Mouse (Mus musculus): ENCODE results near the gene Ankdd1a. TPM values are rescaled to one million over a fixed set of nuclear protein-coding genes. Genes with fewer than 3 reads are reported as not detected.

The Ankdd1a gene
- polyA plus RNA-seq, 1 experiment from 2014 or later = 0.14 TPM

- Histone ChIP-seq H3K4me2 (ENCODE audit: low read length) (no peak overlapping the region), H3K36me3 (ENCODE audit: insufficient read depth, low read length) (peaks cover 12% of the 10 kb centered on the region; the same call in 1 of the 2 replicates), H3K4me3 (replicated peaks; ENCODE audit: low read depth, low read length) (no peak overlapping the region), H3K4me1 (replicated peaks; ENCODE audit: insufficient read depth, low read length) (peaks cover 3% of the 10 kb centered on the region; the same call in 1 of the 2 replicates), H3K9ac (ENCODE audit: low read depth, low read length) (no peak overlapping the region), H3K9me3 (replicated peaks; ENCODE audit: low read length) (no peaks in the 10 kb centered on the region), H3K27me3 (ENCODE audit: insufficient read depth, low read length) (no peaks in the 10 kb centered on the region), H3K27ac (no peak overlapping the region)
- ATAC-seq (replicated peaks; ENCODE audit: low FRiP score, low read depth) = no peak
- no peak for DNase-seq (ENCODE audit: low spot score)
- WGBS = 85% methylated on average over 4 of the region's 4 CpGs
- no peak for TF ChIP-seq CTCF (IDR thresholded peaks at IDR 0.05; ENCODE audit: low read depth)
These were observed 41.0 kb upstream of the Ankdd1a start for GRCm38 (mm10) chr9:65561016-65561415.

- DNase-seq (ENCODE audit: low spot score) (no peak), ATAC-seq (replicated peaks; ENCODE audit: low FRiP score, low read depth) (no peak)
- 85% methylated on average over 6 of the region's 6 CpGs for WGBS
These were observed 38.8 kb upstream of the Ankdd1a start for GRCm38 (mm10) chr9:65558806-65559205.

GRCm38 (mm10) chr9:65556979-65557378 lies 37.0 kb upstream of the Ankdd1a start:
- no peak overlapping the region for H3K9ac ChIP-seq (ENCODE audit: low read depth, low read length)
- no peak for DNase-seq (ENCODE audit: low spot score)
- ATAC-seq (replicated peaks; ENCODE audit: low FRiP score, low read depth) = no peak
- WGBS = 98% methylated on average over 5 of the region's 5 CpGs
- peaks cover under 1% of the 10 kb centered on the region; the same call in 1 of the 2 replicates for H3K4me1 ChIP-seq (replicated peaks; ENCODE audit: insufficient read depth, low read length)
- H3K4me2 ChIP-seq (ENCODE audit: low read length) = no peak overlapping the region
- no peak overlapping the region for H3K27ac ChIP-seq
- no peak overlapping the region for H3K4me3 ChIP-seq (replicated peaks; ENCODE audit: low read depth, low read length)
- no peak for TF ChIP-seq CTCF (IDR thresholded peaks at IDR 0.05; ENCODE audit: low read depth)
- no peaks in the 10 kb centered on the region for H3K9me3 ChIP-seq (replicated peaks; ENCODE audit: low read length)
- peaks cover 12% of the 10 kb centered on the region; the same call in 1 of the 2 replicates for H3K36me3 ChIP-seq (ENCODE audit: insufficient read depth, low read length)
- no peaks in the 10 kb centered on the region for H3K27me3 ChIP-seq (ENCODE audit: insufficient read depth, low read length)

More at GRCm38 (mm10) chr9:65558806-65559205, 38.8 kb upstream of the Ankdd1a start:
- no peak for TF ChIP-seq CTCF (IDR thresholded peaks at IDR 0.05; ENCODE audit: low read depth)
- no peak overlapping the region for H3K4me2 ChIP-seq (ENCODE audit: low read length)
- no peak overlapping the region for H3K27ac ChIP-seq
- H3K27me3 ChIP-seq (ENCODE audit: insufficient read depth, low read length) = no peaks in the 10 kb centered on the region
- no peak overlapping the region for H3K9ac ChIP-seq (ENCODE audit: low read depth, low read length)
- H3K36me3 ChIP-seq (ENCODE audit: insufficient read depth, low read length) = peaks cover 12% of the 10 kb centered on the region; the same call in 1 of the 2 replicates
- peaks cover 3% of the 10 kb centered on the region; the same call in 1 of the 2 replicates for H3K4me1 ChIP-seq (replicated peaks; ENCODE audit: insufficient read depth, low read length)
- H3K4me3 ChIP-seq (replicated peaks; ENCODE audit: low read depth, low read length) = no peak overlapping the region
- no peaks in the 10 kb centered on the region for H3K9me3 ChIP-seq (replicated peaks; ENCODE audit: low read length)

GRCm38 (mm10) chr9:65556349-65556748 lies 36.4 kb upstream of the Ankdd1a start:
- no peak overlapping the region for H3K4me2 ChIP-seq (ENCODE audit: low read length)
- ATAC-seq (replicated peaks; ENCODE audit: low FRiP score, low read depth) = no peak
- H3K4me1 ChIP-seq (replicated peaks; ENCODE audit: insufficient read depth, low read length) = peaks cover 1% of the 10 kb centered on the region
- no peak overlapping the region for H3K9ac ChIP-seq (ENCODE audit: low read depth, low read length)
- no peaks in the 10 kb centered on the region for H3K9me3 ChIP-seq (replicated peaks; ENCODE audit: low read length)
- WGBS = 96% methylated on average over 8 of the region's 8 CpGs
- H3K27ac ChIP-seq = no peak overlapping the region
- no peaks in the 10 kb centered on the region for H3K27me3 ChIP-seq (ENCODE audit: insufficient read depth, low read length)
- TF ChIP-seq CTCF (IDR thresholded peaks at IDR 0.05; ENCODE audit: low read depth) = no peak
- no peak for DNase-seq (ENCODE audit: low spot score)
- peaks cover 12% of the 10 kb centered on the region; the same call in 1 of the 2 replicates for H3K36me3 ChIP-seq (ENCODE audit: insufficient read depth, low read length)
- no peak overlapping the region for H3K4me3 ChIP-seq (replicated peaks; ENCODE audit: low read depth, low read length)

- H3K4me3 ChIP-seq (replicated peaks; ENCODE audit: low read depth, low read length) = no peak overlapping the region
- no peaks in the 10 kb centered on the region for H3K27me3 ChIP-seq (ENCODE audit: insufficient read depth, low read length)
- H3K36me3 ChIP-seq (ENCODE audit: insufficient read depth, low read length) = peaks cover 12% of the 10 kb centered on the region; the same call in 1 of the 2 replicates
- H3K4me1 ChIP-seq (replicated peaks; ENCODE audit: insufficient read depth, low read length) = peaks cover 9% of the 10 kb centered on the region
- no peak overlapping the region for H3K4me2 ChIP-seq (ENCODE audit: low read length)
- TF ChIP-seq CTCF (IDR thresholded peaks at IDR 0.05; ENCODE audit: low read depth) = no peak
- peak overlapping the region; percentile 47; the same call in 1 of the 2 replicates for H3K27ac ChIP-seq
- 83% methylated on average over 4 of the region's 4 CpGs for WGBS
- no peaks in the 10 kb centered on the region for H3K9me3 ChIP-seq (replicated peaks; ENCODE audit: low read length)
- DNase-seq (ENCODE audit: low spot score) (no peak), ATAC-seq (replicated peaks; ENCODE audit: low FRiP score, low read depth) (no peak)
- no peak overlapping the region for H3K9ac ChIP-seq (ENCODE audit: low read depth, low read length)
These were observed 35.6 kb upstream of the Ankdd1a start for GRCm38 (mm10) chr9:65555621-65556020.

- WGBS = 9% methylated on average over 5 of the region's 5 CpGs
- Histone ChIP-seq H3K4me2 (ENCODE audit: low read length) (no peak overlapping the region), H3K9ac (ENCODE audit: low read depth, low read length) (no peak overlapping the region), H3K9me3 (replicated peaks; ENCODE audit: low read length) (no peaks in the 10 kb centered on the region), H3K4me1 (replicated peaks; ENCODE audit: insufficient read depth, low read length) (peaks cover 10% of the 10 kb centered on the region), H3K4me3 (replicated peaks; ENCODE audit: low read depth, low read length) (no peak overlapping the region), H3K27me3 (ENCODE audit: insufficient read depth, low read length) (no peaks in the 10 kb centered on the region), H3K27ac (peak overlapping the region; percentile 50; the same call in 1 of the 2 replicates), H3K36me3 (ENCODE audit: insufficient read depth, low read length) (peaks cover 12% of the 10 kb centered on the region; the same call in 1 of the 2 replicates)
- DNase-seq (ENCODE audit: low spot score) (peak; percentile 91), ATAC-seq (replicated peaks; ENCODE audit: low FRiP score, low read depth) (peak; percentile 60)
- TF ChIP-seq CTCF (IDR thresholded peaks at IDR 0.05; ENCODE audit: low read depth) = no peak
These were observed 35.0 kb upstream of the Ankdd1a start for GRCm38 (mm10) chr9:65555001-65555405.

GRCm38 (mm10) chr9:65552711-65553110 lies 32.7 kb upstream of the Ankdd1a start:
- H3K4me1 ChIP-seq (replicated peaks; ENCODE audit: insufficient read depth, low read length) = peaks cover 15% of the 10 kb centered on the region
- H3K4me2 ChIP-seq (ENCODE audit: low read length) = no peak overlapping the region
- DNase-seq (ENCODE audit: low spot score) (no peak), ATAC-seq (replicated peaks; ENCODE audit: low FRiP score, low read depth) (no peak)
- no peak for TF ChIP-seq CTCF (IDR thresholded peaks at IDR 0.05; ENCODE audit: low read depth)
- no peak overlapping the region for H3K27ac ChIP-seq
- H3K9ac ChIP-seq (ENCODE audit: low read depth, low read length) = no peak overlapping the region
- H3K4me3 ChIP-seq (replicated peaks; ENCODE audit: low read depth, low read length) = no peak overlapping the region
- H3K27me3 ChIP-seq (ENCODE audit: insufficient read depth, low read length) = no peaks in the 10 kb centered on the region
- peaks cover 1% of the 10 kb centered on the region; the same call in 1 of the 2 replicates for H3K36me3 ChIP-seq (ENCODE audit: insufficient read depth, low read length)
- H3K9me3 ChIP-seq (replicated peaks; ENCODE audit: low read length) = no peaks in the 10 kb centered on the region
- 93% methylated on average over 2 of the region's 2 CpGs for WGBS

All from kidney, postnatal 0 days (tissue).